Mouse (Mus musculus): Measurements from ENCODE around the gene S100a3.
A peak's percentile ranks its signal among the peaks of the same experiment; 100 is the strongest.

S100a3 gene

DNA sequence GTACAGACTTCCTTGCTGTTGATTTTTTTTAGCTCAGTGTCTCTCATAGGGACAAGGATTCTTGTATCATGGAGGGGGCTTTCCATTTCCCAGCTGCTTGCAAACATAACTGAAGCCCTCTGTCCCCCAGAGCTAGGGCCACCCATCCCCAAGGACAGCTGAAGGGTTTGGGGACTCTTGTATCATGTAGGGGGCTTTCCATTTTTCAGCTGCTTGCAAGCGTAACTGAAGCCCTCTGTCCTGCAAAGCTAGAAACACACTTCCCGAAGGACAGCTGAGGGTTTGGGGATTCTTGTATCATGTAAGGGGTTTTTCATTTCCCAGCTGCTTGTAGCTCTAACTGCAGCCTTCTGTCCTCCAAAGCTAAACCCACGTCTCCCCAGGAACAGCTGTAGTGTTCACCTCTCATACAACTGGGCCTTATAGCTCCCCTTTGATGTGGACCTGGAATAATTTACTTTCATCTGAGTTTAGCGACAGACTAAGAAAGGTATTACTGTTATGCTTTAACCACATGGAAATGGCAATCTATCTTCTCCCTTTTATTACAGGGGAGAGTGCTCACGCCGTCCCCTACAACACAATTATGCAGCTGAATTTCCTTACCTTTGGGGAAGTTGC, at the start of gene S100a3:
Gene S100a3 (plus strand): TSS at position 571 of the 621 bp plus-strand sequence.
- no peak for DNase-seq

- DNase-seq, result no peak
Observed at GRCm38 (mm10) chr3:90512276-90512675, 48.1 kb upstream of the S100a3 start.

GRCm38 (mm10) chr3:90512948-90513642, 47.3 kb upstream of the S100a3 start:
- no peak for DNase-seq

- no peak for DNase-seq
Observed at GRCm38 (mm10) chr3:90513796-90514590, 46.4 kb upstream of the S100a3 start, which contains the start of the genes S100a1 and S100a13. Gene S100a1 (minus strand): TSS chr3:90514392. Gene S100a13 (plus strand): TSS chr3:90514435.

GRCm38 (mm10) chr3:90514691-90515090, 45.7 kb upstream of the S100a3 start:
- DNase-seq, result no peak

GRCm38 (mm10) chr3:90515242-90515641, 45.1 kb upstream of the S100a3 start:
- no peak for DNase-seq

DNA sequence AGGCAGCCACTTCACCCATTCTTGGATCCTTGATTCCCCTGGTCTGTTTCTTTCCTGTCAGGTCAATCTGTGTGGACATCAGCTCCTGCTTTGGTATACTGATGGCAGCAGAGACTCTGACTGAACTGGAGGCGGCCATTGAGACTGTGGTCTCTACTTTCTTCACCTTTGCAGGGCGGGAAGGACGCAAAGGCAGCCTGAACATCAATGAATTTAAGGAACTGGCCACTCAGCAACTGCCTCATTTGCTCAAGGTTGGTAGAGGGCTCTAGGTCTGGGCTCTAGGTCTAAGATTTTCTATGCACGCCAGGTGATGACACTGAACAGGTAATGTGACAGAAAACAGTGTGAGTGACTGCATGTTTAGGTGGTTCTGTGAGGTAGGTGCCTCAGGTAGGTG, 44.6 kb upstream of the S100a3 start:
- DNase-seq, result no peak

GRCm38 (mm10) chr3:90517711-90518110, 42.7 kb upstream of the S100a3 start:
- DNase-seq, result no peak

- no peak for DNase-seq
Observed at GRCm38 (mm10) chr3:90525421-90525820, 35.0 kb upstream of the S100a3 start.

GRCm38 (mm10) chr3:90526076-90526475, 34.3 kb upstream of the S100a3 start:
- no peak for DNase-seq

GRCm38 (mm10) chr3:90526580-90526979, 33.8 kb upstream of the S100a3 start, which contains the start of gene S100a14:
Gene S100a14 (plus strand): TSS chr3:90526856.
- no peak for DNase-seq

- DNase-seq, result no peak
Observed at GRCm38 (mm10) chr3:90527291-90527873, 33.0 kb upstream of the S100a3 start.

DNA sequence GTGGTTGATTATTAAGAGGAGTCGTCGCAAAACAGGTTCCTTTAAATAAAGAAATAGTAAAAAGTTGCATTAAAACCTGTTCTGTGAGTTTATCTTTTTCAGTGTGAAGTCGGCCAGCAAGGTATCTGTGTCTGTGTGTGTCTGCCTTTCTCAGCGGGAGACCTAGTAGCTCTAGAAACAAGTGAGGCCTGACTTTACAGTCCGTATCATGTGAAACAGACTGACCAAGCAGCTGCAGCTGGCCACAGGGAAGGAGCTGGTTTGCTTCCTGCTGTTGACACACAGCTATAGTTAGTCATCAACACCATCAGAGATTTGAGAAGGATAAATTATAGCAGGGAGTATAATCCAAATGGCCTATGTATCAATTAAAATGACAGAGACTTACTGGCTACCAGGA, 28.7 kb upstream of the S100a3 start:
- DNase-seq, result no peak

GRCm38 (mm10) chr3:90535446-90535845, 24.9 kb upstream of the S100a3 start:
- DNase-seq, result no peak

GRCm38 (mm10) chr3:90537141-90537904, 23.1 kb upstream of the S100a3 start, which contains the start of gene S100a16:
Gene S100a16 (plus strand): TSS chr3:90537254.
- peak; percentile 75 for DNase-seq

DNA sequence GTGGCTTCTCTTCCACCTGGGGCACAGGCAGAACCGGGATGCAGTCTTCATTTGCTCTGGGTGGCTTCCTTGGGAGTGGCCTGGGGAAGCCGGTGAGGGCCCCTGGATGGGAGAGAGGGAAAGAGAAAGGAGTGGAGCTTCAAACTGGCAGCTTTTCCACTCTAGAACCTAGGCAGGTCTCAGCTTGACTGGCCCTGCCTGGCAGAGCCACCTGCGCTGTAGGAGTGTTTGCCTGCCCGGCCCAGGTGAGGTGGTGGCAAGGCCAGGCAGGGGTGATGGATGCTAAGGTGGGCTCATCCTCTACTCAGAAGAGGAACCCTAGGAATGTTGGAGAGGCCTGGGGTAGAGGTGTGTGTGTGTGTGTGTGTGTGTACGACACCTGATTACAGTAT, 22.5 kb upstream of the S100a3 start:
- no peak for DNase-seq

DNA sequence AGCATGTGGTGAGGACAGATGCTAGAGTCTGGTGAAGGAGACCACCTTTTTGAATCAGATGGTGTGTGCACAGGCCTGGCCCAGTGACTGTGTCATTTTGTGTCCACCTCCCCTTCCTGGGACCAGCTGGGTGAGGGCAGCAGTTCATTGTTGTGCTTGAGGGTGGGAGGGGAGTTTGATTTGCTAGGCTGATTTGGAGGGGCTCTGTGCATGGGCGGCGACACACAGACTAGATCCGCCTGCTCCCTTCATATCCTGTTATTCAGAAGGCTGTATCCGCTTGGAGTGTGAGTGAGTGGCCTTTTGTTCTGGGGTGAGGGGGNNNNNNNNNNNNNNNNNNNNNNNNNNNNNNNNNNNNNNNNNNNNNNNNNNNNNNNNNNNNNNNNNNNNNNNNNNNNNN, 19.5 kb upstream of the S100a3 start:
- DNase-seq, result peak; percentile 32

- DNase-seq, result no peak
Observed at GRCm38 (mm10) chr3:90549676-90550420, 10.5 kb upstream of the S100a3 start.

DNA sequence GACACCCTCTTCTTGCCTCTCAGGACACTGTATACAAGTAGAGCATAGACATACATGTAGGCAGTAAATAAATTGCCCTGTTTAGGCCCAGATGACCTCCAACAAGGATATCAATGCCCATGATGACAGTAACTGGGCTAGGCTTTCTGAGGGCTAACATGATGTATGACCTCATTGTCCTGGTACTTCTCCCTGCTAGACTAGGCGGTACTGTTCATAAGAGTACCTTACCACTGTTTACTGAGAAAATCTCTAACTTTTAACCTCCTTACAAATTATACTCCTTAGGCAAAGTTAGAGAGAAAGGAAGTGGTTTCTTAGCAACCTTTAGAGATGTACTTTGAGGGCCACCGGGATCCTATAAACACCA, 10.0 kb upstream of the S100a3 start:
- DNase-seq, result no peak

- DNase-seq, result no peak
Observed at GRCm38 (mm10) chr3:90552231-90552630, 8.1 kb upstream of the S100a3 start.

- peak; percentile 26 for DNase-seq
Observed at GRCm38 (mm10) chr3:90555954-90556353, 4.4 kb upstream of the S100a3 start.

GRCm38 (mm10) chr3:90574691-90575090, 14.3 kb downstream of the S100a3 start:
- no peak for DNase-seq

Data from cerebellum, adult 9-10 months (tissue).